Mouse (Mus musculus): ENCODE measurements at regions not wholly inside any gene's neighbourhood (a gene's known extent, or its start where the extent isn't known, plus 50 kb on each side); places are given as distances from the start of the nearest gene placed in this dataset.

DNA sequence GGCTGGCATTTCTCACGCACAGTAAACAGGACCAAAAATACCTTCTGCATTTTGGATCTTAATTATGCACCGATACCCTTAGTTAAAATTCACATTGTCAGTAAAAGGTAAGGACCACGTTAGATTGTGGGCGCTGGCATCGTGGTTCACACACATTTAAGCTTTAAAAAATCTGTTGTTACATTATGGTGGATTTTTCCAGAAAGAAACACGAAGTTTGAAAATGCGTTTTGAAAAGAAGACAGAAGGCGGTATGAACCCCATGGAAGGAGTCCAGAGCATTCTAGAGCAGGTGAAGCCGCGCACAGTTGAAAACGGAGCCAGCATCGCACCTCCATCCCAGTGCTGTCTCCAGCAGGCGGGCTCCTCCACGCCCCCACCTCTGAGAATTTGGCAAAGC lies 94.6 kb upstream of the Zfp64 start:
- peak in 1 of 2 experiments; percentile 9 for DNase-seq (ENCODE audit: low spot score in 2 of 2)

DNA sequence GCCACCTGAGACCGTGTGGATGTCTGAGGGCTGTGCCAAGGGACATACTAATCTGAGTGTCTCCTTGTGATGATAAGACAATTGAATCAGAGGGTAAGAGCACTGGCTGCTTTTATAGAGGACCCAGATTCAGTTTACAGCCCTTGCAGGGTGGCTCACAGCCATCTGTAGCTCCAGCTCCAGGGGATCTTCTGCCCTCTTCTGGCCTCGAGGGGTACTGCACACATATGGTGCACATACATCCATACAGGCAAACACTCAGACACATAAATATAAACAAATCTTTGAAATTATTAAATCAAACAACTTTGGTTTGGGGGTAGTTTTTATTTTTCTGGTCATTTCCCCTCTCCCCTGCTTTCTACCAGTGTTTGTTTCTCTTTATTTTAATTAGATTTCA lies 86.4 kb upstream of the Zfp64 start:
- no peak for DNase-seq (ENCODE audit: low spot score in 2 of 2)

DNA sequence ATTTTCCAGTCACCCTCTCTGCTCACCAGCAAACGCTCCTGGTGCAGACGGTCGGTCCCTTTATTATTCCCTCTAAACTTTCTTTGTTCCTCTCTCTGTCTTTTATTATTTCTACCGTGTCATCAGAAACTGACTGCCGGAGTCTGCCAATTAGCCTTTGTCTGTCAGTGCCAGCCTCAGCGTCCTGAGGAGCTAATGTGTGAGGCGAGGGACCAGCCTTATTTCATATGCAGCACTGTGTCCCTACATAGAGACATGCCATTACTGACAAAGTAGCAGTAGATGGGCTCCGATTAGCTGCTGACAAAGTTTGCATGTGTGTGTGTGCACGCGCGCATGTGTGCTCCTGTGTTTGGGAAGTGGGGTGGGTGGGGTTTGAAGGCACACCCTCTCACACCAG lies 82.6 kb upstream of the Zfp64 start:
- no peak for DNase-seq (ENCODE audit: low spot score in 2 of 2)

DNA sequence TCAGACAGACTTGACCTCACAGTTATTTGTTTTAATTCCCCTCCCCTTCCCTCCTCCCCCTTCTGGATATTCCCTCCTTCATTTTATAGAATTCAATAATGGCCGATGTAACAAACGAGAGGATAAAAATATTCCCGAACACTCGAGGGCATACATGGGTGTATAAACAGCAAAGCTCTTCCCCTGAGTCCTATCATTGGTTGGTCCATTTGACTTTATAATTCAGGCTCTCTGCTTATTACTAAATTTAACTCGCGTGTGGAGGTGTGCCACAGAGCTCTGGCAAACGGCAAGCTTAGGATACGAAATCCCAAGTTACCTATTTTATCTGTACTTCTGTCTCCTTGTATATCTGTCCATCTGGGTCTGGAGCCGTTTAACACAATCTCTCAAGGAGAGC lies 82.1 kb upstream of the Zfp64 start:
- DNase-seq (ENCODE audit: low spot score in 2 of 2) = no peak

DNA sequence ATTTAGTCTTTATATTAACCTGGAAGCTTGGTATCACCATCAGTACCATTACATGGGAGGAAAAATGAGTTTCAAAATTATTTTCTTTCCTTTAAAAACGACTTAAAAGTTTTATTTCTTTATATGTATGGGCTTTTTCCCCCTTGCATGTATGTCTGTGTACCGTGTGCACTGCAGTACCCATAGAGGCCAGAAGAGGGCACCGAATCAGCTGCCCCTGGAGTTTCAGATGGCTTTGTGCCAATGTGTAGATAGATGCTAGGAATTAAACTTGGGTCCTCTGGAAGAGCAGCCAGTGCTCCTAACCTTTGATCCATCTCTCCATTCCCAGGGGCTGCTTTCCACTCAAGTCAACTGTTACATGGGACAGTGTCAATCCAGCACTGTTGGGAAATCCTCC lies 79.9 kb upstream of the Zfp64 start:
- DNase-seq (ENCODE audit: low spot score in 2 of 2) = no peak

DNA sequence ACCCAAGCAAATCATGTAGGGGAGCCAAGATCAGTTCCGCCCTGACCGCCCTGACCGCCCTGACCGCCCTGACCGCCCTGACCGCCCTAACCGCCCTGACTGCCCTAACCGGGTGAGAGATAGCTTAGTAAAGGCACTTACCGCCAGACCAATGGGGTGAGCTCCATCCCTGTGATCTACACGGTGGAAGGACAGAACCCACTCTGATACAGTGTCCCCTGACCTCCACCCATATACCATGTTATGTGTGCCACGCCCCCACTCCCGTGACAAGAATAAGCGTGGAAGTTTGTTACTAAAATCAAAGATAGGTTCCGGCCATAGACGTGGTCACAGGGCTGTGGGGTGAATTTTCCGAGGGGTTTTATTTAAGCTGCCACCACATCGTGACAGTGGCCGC lies 78.6 kb upstream of the Zfp64 start:
- DNase-seq (ENCODE audit: low spot score in 2 of 2) = no peak

DNA sequence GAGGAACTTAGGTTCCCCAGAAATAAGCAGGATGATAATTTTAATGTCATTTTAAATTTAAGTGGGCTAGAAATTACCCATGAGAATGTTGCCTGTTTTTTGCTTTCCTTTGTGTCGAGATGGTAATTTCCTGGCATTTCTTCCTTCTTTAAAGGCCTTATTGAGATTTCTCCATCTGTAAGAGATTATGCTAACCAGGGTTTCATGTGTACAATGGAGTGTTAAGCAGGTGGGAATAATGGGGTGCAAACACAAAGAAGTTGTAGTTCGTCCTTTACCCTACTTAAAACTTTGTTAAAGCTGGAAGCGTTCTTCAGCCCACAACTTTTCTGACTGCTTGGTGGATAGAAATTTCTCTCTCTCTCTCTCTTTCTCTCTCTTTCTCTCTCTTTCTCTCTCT lies 77.8 kb upstream of the Zfp64 start:
- DNase-seq (ENCODE audit: low spot score in 2 of 2) = no peak

DNA sequence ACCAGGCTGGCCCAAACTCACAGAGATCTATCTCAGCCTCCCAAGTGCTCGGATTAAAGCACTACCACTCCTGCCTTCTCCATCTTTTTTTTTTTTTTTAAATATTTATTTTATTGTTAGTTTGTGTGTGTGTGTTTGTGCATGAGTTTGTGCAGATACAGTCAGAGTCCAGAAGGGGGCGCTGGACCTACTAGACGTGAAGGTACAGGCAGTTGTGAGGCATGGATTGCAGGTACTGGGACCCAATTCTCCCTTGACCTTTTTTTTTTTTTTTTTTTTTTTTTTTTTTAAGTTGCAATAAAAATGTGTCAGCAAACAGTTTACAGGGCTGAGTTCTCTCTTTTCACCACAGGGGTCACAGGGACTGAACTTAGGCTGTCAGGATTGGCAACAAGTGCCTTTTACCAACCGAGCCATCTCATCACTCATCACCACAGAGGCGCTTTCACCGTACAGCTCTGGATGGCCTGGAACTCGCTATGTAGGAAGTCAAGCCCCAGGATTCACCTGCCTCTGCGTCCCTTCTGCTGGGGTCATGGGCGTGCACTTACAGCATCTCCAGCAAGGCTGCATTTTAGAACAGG lies 73.2 kb upstream of the Zfp64 start:
- no peak for DNase-seq (ENCODE audit: low spot score in 2 of 2)

DNA sequence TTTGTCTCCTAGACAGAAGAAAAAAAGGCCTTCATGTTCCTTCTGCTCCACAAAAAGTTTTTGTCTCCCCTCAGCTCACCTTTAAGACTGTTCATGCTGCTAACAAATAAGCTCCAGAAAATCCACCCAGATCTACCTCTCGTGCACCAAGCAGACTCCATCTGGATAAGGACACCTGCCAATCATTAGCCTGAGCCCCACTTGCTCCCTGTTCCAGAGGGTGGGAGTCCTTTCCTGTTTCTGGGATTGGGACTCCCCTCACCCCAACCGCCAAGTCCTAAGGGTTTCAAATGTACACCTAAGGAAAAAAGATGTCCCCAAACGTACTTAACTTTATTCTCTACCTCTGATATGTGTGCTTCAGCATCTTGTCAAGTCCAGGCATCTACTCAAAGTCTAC lies 63.6 kb upstream of the Zfp64 start:
- no peak for DNase-seq (ENCODE audit: low spot score in 2 of 2)

DNA sequence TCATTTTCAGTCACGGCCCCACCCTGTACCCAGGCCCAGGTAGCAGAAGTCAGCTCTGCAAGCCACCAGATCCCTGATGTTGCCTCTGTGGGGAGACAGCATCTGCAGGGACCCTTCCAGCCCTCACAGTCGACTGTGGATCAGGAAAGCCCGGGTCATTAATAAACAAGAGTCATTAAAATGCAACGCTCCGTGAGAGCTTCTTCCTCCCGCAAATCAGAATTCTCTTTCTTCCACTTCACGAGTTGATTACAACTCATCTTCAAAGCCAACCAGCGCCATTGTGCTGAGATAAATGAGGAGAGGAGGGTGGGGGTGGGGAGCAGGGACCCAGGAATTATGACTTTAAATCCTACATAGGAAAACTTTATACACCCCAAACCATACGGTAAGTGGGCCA lies 54.9 kb upstream of the Zfp64 start:
- DNase-seq (ENCODE audit: low spot score in 2 of 2) = no peak

DNA sequence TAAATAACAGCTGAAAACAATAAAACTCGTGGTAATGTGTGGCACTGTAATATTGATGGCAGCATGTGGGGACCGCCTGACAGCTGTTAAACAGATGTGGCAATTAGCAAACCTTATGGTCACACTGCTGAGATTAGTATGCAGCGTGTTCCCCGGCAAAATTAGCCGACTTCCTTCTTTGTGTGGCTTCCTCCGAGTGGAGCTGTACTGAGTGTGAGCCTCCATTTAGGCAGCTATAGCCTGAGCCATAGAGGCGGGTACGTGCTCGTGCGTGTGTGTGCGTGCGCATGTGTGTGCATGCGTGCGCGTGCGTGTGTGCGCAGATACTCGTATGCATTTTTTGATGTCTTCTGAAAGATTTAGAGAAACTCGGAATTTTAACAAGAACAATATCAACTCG lies 53.4 kb upstream of the Zfp64 start:
- DNase-seq (ENCODE audit: low spot score in 2 of 2) = no peak

DNA sequence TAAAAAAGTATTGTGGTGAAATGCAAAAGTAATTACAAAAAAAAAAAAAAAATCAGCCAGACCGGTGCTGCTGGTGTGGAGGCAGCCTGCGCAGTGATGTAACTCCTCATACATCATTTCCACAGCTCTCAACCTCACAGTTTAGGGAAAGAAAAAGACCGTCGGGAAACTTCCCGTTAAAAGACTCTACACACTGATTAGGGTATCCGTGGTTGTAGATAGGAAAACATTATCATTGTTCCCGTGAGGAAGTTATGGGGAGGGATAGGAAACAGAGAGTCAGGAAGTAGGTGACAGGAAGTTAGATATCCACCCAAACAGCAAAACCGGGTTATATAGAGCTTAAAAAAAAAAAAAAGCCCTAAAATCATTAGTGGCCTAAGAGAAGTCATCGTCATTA lies 52.9 kb upstream of the Zfp64 start:
- no peak for DNase-seq (ENCODE audit: low spot score in 2 of 2)

DNA sequence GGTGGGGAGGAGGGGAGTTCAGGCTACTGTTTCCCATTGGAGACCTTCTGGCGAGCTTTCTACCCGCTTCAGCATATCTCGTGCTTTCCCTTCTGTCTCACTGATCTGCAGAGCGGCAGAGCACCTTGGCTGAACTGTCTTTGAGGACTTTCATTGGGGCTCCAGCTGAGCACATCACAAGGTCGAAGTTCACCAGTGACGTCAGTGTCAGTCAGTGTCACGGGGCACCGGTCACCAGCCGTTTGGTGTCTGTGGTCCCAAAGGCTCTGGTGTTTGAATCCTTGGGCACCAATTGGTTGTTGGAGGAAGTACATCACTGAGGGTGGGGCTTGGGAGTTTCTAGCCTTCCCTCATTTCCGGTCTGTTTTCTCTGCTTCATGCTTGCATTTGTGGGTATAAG lies 51.2 kb upstream of the Zfp64 start:
- no peak for DNase-seq (ENCODE audit: low spot score in 2 of 2)

DNA sequence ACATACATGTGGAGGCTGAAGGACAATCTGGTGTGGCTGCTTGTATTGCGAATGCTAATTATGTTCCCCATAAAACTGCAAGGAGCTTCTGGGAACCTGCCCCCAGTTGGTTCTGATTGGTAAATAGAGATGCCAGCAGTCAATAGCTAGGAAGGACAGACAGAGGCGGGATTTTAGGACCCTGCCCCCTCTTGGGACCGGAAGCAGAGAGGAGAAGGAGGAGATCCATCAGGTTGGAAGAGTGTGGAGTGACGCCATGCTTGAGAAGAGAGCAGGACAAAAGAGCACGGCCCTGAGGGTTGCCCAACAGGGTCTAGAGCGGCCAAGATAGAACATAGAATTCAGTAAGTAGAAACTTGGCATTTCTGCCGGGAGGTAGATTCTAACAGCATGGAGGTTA lies 50.4 kb upstream of the Zfp64 start:
- no peak for DNase-seq (ENCODE audit: low spot score in 2 of 2)

Small RNAs in the stretch of these regions (microRNA-seq; reads per million reads assigned to microRNA genes)
- gene Gm26469 = 0 reads per million in 2 experiments

All from layer of hippocampus, adult 8-10 months (tissue).